Mouse (Mus musculus): ENCODE results near the gene Olfr588-ps1. TPM values are rescaled to one million over a fixed set of nuclear protein-coding genes. Genes with fewer than 3 reads are reported as not detected.

Gene Olfr588-ps1
- not detected in 4 replicates for total RNA-seq (2023)

GRCm38 (mm10) chr7:103140579-103140978, at the start of gene Olfr588-ps1:
Olfr588-ps1 (plus strand) TSS chr7:103140879.

DNA sequence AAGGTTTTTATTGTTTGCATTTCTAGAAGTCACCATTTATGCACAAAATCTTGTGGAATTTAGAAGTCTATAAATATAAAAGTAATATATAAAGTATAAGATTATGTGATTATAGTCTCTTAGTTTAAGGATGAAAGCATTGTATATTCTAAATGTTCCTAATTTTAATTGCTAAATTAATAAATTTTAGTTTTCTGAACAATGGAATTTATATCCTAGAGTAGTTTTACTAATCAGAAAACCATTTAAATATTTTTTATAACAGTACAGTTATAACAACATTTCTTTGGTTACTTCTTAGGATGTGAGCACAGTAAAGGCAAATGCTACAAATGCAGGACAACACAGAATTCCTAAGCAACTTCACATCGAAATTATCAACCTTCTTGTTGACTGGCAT, 43.3 kb upstream of the Olfr588-ps1 start, which contains the start of gene Olfr585:
Gene Olfr585, plus strand, starts transcription at position 301 of the 400 bp plus-strand sequence.

GRCm38 (mm10) chr7:103125538-103125937, 15.1 kb upstream of the Olfr588-ps1 start, which contains the start of gene Olfr586:
Olfr586 (minus strand) TSS chr7:103125638.

GRCm38 (mm10) chr7:103156256-103156655, 15.6 kb downstream of the Olfr588-ps1 start, which contains the start of gene Olfr589:
Olfr589 (minus strand) TSS chr7:103156356.

DNA sequence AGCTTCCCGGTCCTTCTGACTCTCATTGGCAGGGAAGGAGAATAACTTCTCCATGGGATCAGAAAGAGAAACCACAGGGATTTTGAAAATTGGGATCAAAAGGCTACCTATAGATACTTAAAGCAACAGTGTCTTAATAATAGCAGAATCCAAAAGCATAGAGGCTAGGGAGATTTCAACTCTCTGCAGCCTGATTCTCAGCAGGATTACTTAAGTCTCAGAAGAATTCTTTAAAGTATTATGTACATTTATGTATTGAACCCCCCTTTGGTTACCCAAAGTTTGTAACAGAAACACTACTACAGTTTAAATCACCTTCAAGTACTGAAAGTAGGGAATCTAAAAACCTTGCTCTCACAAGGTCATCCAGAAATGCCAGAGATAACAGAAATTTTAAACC, 37.6 kb downstream of the Olfr588-ps1 start, which contains the start of gene Olfr591:
Gene Olfr591, minus strand, starts transcription at position 101 of the 400 bp plus-strand sequence.

DNA sequence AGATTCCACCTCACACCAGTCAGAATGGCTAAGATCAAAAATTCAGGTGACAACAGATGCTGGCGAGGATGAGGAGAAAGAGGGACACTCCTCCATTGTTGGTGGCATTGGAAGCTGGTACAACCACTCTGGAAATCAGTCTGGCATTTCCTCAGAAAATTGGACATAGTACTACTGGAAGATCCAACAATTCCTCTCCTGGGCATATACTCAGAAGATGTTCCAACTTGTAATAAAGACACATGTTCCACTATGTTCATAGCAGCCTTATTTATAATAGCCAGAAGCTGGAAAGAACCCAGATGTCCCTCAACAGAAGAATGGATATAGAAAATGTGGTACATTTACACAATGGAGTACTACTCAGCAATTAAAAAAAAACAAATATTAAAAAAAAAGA, 43.8 kb downstream of the Olfr588-ps1 start, which contains the start of gene Olfr592:
Gene Olfr592, plus strand, starts transcription at position 301 of the 400 bp plus-strand sequence.

Other genes with a start within 250 kb of the Olfr588-ps1 start
- gene Olfr569, start 250.0 kb upstream of the Olfr588-ps1 start, total RNA-seq (2023): not detected in 4 replicates
- gene Olfr570, start 246.3 kb upstream of the Olfr588-ps1 start, total RNA-seq (2023): not detected in 4 replicates
- not detected in 4 replicates for gene Olfr571, start 223.3 kb upstream of the Olfr588-ps1 start, total RNA-seq (2023)
- not detected in 4 replicates for gene Olfr572, start 216.5 kb upstream of the Olfr588-ps1 start, total RNA-seq (2023)
- gene Olfr573-ps1, start 198.3 kb upstream of the Olfr588-ps1 start, total RNA-seq (2023): not detected in 4 replicates
- not detected in 4 replicates for gene Olfr574, start 192.4 kb upstream of the Olfr588-ps1 start, total RNA-seq (2023)
- gene Olfr575, start 182.1 kb upstream of the Olfr588-ps1 start, total RNA-seq (2023): not detected in 4 replicates
- not detected in 4 replicates for gene Olfr576, start 178.2 kb upstream of the Olfr588-ps1 start, total RNA-seq (2023)
- not detected in 4 replicates for gene Olfr577, start 164.9 kb upstream of the Olfr588-ps1 start, total RNA-seq (2023)
- gene Olfr578, start 151.6 kb upstream of the Olfr588-ps1 start, total RNA-seq (2023): not detected in 4 replicates
- gene Olfr582, start 102.9 kb upstream of the Olfr588-ps1 start, total RNA-seq (2023): not detected in 4 replicates
- not detected in 4 replicates for gene Olfr583, start 89.6 kb upstream of the Olfr588-ps1 start, total RNA-seq (2023)
- gene Olfr584, start 59.0 kb upstream of the Olfr588-ps1 start, total RNA-seq (2023): not detected in 4 replicates
- not detected in 4 replicates for gene Olfr585, start 43.2 kb upstream of the Olfr588-ps1 start, total RNA-seq (2023)
- gene Olfr586, start 15.2 kb upstream of the Olfr588-ps1 start, total RNA-seq (2023): not detected in 4 replicates
- not detected in 4 replicates for gene Olfr589, start 15.5 kb downstream of the Olfr588-ps1 start, total RNA-seq (2023)
- not detected in 4 replicates for gene Olfr591, start 37.5 kb downstream of the Olfr588-ps1 start, total RNA-seq (2023)
- gene Olfr592, start 43.9 kb downstream of the Olfr588-ps1 start, total RNA-seq (2023): not detected in 4 replicates
- not detected in 4 replicates for gene Olfr593, start 71.0 kb downstream of the Olfr588-ps1 start, total RNA-seq (2023)
- not detected in 4 replicates for gene Olfr594, start 76.1 kb downstream of the Olfr588-ps1 start, total RNA-seq (2023)
- not detected in 4 replicates for gene Usp17ld, start 111.6 kb downstream of the Olfr588-ps1 start, total RNA-seq (2023)
- not detected in 4 replicates for gene Olfr596, start 164.8 kb downstream of the Olfr588-ps1 start, total RNA-seq (2023)
- not detected in 4 replicates for gene Olfr597, start 175.4 kb downstream of the Olfr588-ps1 start, total RNA-seq (2023)
- not detected in 4 replicates for gene Olfr598, start 182.7 kb downstream of the Olfr588-ps1 start, total RNA-seq (2023)
- not detected in 4 replicates for gene Olfr599, start 195.0 kb downstream of the Olfr588-ps1 start, total RNA-seq (2023)
- gene Olfr600, start 208.8 kb downstream of the Olfr588-ps1 start, total RNA-seq (2023): not detected in 4 replicates
- gene Olfr601, start 221.8 kb downstream of the Olfr588-ps1 start, total RNA-seq (2023): not detected in 4 replicates
- gene Olfr603, start 245.3 kb downstream of the Olfr588-ps1 start, total RNA-seq (2023): not detected in 4 replicates